Mouse (Mus musculus): ENCODE data around the gene Cox20.

DNA sequence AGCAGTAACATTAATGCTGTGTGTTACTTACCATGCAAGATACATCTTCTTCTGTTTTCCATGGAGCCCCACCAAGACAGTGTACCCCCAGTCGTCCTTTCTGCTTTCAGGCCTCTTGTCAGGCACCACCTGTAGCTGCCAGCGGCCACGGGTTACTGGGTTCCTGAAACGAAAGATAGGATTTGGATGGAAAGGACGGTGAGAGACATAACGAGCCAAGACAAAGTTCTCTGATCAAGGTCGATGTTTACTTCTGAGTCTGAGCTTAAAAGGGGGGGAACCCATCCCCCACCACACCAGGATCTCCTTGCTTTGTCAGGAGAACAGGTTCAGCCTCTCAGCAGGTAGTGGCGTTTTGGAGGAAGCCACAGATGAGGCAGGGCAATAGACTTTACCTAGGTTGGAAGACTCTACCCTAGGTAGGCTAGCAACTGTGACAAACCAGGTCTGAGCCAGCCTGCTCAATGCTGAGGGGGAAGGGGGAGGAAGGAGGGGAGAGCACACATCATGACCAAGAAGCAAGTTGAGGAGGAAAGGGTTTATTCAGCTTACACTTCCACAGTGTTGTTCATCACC lies 31.2 kb upstream of the Cox20 start:
- TF ChIP-seq ZC3H11A (IDR thresholded peaks at IDR 0.05; ENCODE audit: borderline replicate concordance, low read depth, low read length), result no peak
- no peak for TF ChIP-seq HCFC1 (IDR thresholded peaks at IDR 0.05; ENCODE audit: borderline replicate concordance, insufficient read depth, low read length)
- TF ChIP-seq MAFK (IDR thresholded peaks at IDR 0.05; ENCODE audit: insufficient read depth, low read depth, low read length), result no peak
- no peak for TF ChIP-seq CHD2 (IDR thresholded peaks at IDR 0.05; ENCODE audit: low read depth, low read length)
